Mouse (Mus musculus) kidney, postnatal 36 days (tissue): ENCODE measurements around the gene Scap.
A peak's percentile ranks its signal among the peaks of the same experiment; 100 is the strongest.

Experiments
- DNase-seq, 2 experiments: peaks; one replicate each; pipeline ENCODE4 v3.0.0; 2021 to 2022; ENCODE audit warnings: mixed read lengths in 2 of 2

Scap gene

GRCm38 (mm10) chr9:110333135-110333895 lies at the start of gene Scap:
Gene Scap, plus strand, starts transcription at chr9:110333288.
- peak; percentile 95 to 99 for DNase-seq

GRCm38 (mm10) chr9:110284075-110284697 lies 48.9 kb upstream of the Scap start:
- no peak for DNase-seq

GRCm38 (mm10) chr9:110287321-110287924 lies 45.7 kb upstream of the Scap start:
- no peak for DNase-seq

GRCm38 (mm10) chr9:110293254-110293718 lies 39.8 kb upstream of the Scap start:
- DNase-seq: no peak

- no peak for DNase-seq
Measured at GRCm38 (mm10) chr9:110293873-110294415, 39.1 kb upstream of the Scap start.

GRCm38 (mm10) chr9:110294786-110295185 lies 38.3 kb upstream of the Scap start:
- no peak for DNase-seq

- DNase-seq: peak; percentile 81 to 92
Measured at GRCm38 (mm10) chr9:110296867-110297627, 36.0 kb upstream of the Scap start.

- peak; percentile 13 to 34 for DNase-seq
Measured at GRCm38 (mm10) chr9:110304516-110304915, 28.6 kb upstream of the Scap start.

- peak; percentile 93 to 94 for DNase-seq
Measured at GRCm38 (mm10) chr9:110304969-110305651, 28.0 kb upstream of the Scap start, which contains the start of gene Elp6. Gene Elp6, plus strand, starts transcription at chr9:110305173.

- DNase-seq: no peak
Measured at GRCm38 (mm10) chr9:110306371-110306770, 26.7 kb upstream of the Scap start.

GRCm38 (mm10) chr9:110314706-110315105 lies 18.4 kb upstream of the Scap start:
- no peak for DNase-seq

- no peak for DNase-seq
Measured at GRCm38 (mm10) chr9:110315410-110315809, 17.7 kb upstream of the Scap start.

- no peak for DNase-seq
Measured at GRCm38 (mm10) chr9:110315904-110316303, 17.2 kb upstream of the Scap start.

- DNase-seq: peak in 1 of 2 experiments; percentile 17
Measured at GRCm38 (mm10) chr9:110316503-110316902, 16.6 kb upstream of the Scap start.

GRCm38 (mm10) chr9:110320769-110321168 lies 12.3 kb upstream of the Scap start:
- peak; percentile 43 to 60 for DNase-seq

GRCm38 (mm10) chr9:110322972-110323371 lies 10.1 kb upstream of the Scap start:
- no peak for DNase-seq

- DNase-seq: no peak
Measured at GRCm38 (mm10) chr9:110324181-110324580, 8.9 kb upstream of the Scap start.

- DNase-seq: no peak
Measured at GRCm38 (mm10) chr9:110328178-110328577, 4.9 kb upstream of the Scap start.

GRCm38 (mm10) chr9:110328946-110329630 lies 4.0 kb upstream of the Scap start:
- no peak for DNase-seq

GRCm38 (mm10) chr9:110329655-110330054 lies 3.4 kb upstream of the Scap start:
- peak; percentile 24 to 43 for DNase-seq

GRCm38 (mm10) chr9:110330341-110330740 lies 2.7 kb upstream of the Scap start:
- DNase-seq: no peak
